Mouse (Mus musculus) central nervous system, embryonic 18 days (tissue): ENCODE data around the gene Hist1h2bl. TPM values are rescaled to one million over a fixed set of nuclear protein-coding genes. Genes with fewer than 3 reads are reported as not detected.

Experiments
- polyA plus RNA-seq: library from polyadenylated mRNA; depleted of rRNA; stranded (reverse); fragments of >200 nt; gene quantifications from 2 replicates; pipeline ENCODE4 v1.2.3, GENCODE M21; 2012; rRNA removed

The Hist1h2bl gene
- polyA plus RNA-seq, result 1.0 and 1.4 TPM in 2 replicates

DNA sequence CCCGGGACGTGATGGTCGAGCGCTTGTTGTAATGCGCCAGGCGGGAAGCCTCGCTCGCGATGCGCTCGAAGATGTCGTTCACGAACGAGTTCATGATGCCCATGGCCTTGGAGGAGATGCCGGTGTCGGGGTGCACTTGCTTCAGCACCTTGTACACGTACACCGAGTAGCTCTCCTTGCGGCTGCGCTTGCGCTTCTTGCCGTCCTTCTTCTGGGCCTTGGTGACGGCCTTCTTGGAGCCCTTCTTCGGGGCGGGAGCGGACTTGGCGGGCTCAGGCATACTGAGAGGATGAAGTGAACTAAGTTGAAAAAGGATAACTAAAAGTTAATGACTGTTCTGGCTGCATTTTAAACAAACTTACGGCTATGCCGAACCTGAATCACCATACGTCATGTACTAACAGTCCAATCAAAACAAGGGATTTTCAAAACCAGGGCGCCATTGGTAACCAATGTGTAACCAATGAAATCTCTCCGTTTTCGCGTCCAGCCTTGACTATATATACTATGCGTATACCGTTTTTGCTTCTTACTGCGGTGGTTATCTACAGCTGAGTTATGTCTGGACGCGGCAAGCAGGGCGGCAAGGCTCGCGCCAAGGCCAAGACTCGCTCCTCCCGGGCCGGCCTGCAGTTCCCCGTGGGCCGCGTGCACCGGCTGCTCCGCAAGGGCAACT, at the start of gene Hist1h2bl, which contains the start of gene Hist1h2ai:
Gene Hist1h2bl, minus strand, starts transcription at position 280 of the 676 bp plus-strand sequence.
Gene Hist1h2ai, plus strand, starts transcription at position 559 of the 676 bp plus-strand sequence.

DNA sequence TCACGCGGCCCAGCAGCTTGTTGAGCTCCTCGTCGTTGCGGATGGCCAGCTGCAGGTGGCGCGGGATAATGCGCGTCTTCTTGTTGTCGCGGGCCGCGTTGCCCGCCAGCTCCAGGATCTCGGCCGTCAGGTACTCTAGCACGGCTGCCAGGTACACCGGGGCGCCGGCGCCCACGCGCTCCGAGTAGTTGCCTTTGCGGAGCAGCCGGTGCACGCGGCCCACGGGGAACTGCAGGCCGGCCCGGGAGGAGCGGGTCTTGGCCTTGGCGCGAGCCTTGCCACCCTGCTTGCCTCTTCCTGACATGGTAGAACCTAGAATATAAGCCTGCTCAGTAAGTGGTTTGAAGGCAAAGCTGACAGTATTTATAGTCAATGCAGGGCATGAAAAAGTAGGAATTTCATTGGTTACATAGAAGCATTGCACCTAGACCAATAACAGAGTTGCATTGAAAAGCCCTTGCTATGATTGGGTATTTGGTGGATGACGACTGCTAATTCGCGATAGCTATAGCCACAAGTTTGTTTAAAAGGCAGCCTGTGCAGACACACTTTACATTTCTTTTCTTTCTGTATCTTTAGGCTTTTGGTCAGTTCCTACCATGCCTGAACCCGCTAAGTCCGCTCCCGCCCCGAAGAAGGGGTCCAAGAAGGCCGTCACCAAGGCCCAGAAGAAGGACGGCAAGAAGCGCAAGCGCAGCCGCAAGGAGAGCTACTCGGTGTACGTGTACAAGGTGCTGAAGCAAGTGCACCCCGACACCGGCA, 37.8 kb upstream of the Hist1h2bl start, which contains the start of the genes Hist1h2ak and Hist1h2bn:
Gene Hist1h2ak, minus strand, starts transcription at position 304 of the 762 bp plus-strand sequence.
Gene Hist1h2bn, plus strand, starts transcription at position 600 of the 762 bp plus-strand sequence.

DNA sequence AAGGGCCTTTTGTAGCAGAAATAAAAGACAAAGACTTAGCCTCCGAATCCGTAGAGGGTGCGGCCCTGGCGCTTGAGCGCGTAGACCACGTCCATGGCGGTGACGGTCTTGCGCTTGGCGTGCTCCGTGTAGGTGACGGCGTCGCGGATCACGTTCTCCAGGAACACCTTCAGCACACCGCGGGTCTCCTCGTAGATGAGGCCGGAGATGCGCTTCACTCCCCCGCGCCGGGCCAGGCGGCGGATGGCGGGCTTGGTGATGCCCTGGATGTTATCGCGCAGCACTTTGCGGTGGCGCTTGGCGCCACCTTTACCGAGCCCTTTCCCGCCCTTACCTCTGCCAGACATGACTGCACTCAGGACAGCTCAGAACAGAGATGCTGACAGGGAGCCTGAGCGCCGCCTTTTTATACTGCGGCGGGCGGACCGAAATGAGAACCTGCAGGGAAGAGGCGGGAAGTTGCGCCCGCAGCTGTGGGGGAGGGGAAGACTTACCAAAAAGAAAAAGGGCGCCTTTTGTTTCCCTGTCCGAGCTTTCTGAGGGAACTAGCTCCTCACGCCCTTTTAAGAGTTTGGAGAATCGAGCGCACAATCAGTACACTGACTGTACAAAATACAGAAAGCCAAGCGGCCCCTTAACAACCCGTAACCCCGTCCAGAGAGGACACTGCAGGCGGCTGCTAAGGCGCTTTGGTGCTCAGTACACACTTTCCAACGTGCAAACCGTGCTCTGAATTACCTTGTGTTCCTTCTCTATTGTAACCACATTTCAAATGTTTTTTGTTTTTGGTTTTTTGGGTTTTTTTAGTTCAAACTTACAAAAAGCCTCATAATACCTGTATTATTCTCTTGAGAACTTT, 34.4 kb upstream of the Hist1h2bl start, which contains the start of gene Hist1h4k:
Gene Hist1h4k, minus strand, starts transcription at position 347 of the 859 bp plus-strand sequence.

DNA sequence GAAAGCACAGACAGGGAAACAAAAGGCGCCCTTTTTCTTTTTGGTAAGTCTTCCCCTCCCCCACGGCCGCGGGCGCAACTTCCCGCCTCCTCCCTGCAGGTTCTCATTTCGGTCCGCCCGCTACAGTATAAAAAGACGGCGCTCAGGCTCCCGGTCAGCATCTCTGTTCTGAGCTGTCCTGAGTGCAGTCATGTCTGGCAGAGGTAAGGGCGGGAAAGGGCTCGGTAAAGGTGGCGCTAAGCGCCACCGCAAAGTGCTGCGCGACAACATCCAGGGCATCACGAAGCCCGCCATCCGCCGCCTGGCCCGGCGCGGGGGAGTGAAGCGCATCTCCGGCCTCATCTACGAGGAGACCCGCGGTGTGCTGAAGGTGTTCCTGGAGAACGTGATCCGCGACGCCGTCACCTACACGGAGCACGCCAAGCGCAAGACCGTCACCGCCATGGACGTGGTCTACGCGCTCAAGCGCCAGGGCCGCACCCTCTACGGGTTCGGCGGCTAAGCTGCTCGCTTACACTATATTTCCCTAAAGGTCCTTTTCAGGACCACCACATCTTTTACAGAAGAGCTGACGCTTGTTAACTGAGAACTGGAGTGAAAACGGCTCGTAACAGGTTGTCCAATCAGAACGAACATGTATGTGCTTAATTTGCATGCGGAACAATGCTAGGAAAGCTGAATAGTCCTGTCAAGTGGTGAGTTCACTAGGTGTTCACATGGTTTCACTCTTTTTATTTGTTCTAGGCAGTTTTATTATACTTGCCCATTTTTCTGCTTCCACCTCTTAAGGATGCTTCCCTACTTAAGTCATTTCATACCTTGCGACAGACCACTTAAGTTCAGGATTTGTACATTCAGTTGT, 19.2 kb upstream of the Hist1h2bl start, which contains the start of gene Hist1h4j:
Gene Hist1h4j, plus strand, starts transcription at position 159 of the 862 bp plus-strand sequence.

DNA sequence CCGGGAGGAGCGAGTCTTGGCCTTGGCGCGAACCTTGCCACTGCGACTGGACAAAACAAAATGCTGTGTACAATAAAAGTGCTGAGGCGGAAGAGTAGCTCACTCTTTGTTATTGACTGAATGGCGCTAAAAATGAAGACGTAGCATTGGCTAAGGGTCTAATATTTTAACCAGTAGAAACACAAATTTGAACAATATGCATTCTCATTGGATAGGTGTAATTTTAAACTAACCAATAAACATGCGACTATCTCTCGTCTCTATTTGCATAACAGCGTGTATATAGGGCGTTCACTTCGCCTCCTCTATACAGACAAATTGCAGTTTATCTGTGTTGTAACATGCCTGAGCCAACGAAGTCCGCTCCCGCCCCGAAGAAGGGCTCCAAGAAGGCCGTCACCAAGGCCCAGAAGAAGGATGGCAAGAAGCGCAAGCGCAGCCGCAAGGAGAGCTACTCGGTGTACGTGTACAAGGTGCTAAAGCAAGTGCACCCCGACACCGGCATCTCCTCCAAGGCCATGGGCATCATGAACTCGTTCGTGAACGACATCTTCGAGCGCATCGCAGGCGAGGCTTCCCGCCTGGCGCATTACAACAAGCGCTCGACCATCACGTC, 5.9 kb upstream of the Hist1h2bl start, which contains the start of gene Hist1h2bm:
Gene Hist1h2bm, plus strand, starts transcription at position 288 of the 616 bp plus-strand sequence.

DNA sequence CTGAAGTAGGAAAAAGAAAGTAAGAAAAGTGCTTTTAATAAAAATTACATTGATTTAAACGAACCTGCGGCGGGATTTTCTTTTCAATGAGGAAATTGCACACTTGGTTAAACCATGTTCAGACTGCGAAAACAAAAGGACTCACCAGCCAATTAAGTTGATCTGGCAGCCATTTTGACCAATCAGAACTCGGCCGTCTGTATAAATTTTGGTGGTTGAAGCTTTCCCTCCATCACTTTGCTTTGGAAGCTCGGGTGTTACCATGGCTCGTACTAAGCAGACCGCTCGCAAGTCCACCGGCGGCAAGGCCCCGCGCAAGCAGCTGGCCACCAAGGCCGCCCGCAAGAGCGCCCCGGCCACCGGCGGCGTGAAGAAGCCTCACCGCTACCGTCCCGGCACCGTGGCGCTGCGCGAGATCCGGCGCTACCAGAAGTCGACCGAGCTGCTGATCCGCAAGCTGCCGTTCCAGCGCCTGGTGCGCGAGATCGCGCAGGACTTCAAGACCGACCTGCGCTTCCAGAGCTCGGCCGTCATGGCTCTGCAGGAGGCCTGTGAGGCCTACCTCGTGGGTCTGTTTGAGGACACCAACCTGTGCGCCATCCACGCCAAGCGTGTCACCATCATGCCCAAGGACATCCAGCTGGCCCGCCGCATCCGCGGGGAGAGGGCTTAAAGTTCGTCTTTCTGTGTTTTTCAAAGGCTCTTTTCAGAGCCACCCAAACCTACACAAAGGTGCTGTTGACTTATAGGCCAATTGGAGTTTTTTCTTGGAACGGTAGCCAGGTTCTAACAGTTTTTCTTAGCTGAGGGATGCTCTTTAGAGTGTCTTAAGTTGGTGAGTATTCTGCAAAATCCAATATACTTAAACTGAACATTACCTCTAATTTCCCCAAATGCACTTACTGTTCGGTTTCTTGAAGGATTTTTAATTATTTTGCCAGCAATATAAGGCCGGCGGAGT, 1.7 kb upstream of the Hist1h2bl start, which contains the start of gene Hist1h3h:
Gene Hist1h3h, plus strand, starts transcription at position 263 of the 961 bp plus-strand sequence.

DNA sequence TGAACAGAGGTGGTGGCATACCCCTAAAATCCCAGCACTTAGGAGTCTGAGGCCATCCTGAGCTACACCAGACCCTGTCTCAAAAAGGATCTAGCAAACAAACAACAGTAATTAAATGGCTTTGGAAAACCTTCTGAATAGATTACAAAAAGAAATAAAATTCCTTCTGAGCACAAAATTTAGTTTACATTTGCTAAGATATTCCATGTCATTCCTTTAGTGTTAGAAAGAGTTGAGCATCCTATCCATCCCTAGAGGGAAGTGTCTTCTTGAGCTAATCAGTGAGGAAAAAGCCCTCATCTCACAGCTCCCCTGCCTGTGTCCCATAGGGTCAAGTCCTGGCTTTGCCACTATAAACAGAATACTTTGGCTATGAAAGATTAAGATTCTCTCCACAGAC, 18.1 kb downstream of the Hist1h2bl start, which contains the start of gene Olfr1359:
Gene Olfr1359, plus strand, starts transcription at position 301 of the 400 bp plus-strand sequence.

DNA sequence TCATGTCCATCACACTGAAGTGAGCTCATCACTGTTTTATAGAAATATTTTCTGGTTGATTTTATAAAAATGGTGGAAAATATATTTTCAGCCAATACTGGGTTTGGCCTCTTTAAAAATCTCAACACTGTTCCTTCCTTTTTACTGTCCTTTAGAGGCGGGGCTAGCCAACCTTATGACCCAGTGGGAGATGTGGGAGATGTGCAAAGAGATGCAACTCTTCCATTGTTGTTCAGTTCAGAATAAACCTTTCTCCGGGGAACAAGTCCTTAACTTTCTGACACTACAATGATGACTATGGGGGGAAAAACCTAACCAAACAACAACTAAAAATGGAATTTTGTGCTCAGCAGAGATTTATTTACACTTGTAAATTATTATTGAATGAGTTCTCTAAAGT, 38.6 kb downstream of the Hist1h2bl start, which contains the start of gene Olfr1360:
Gene Olfr1360, minus strand, starts transcription at position 101 of the 400 bp plus-strand sequence.

Other genes starting within 250 kb of the Hist1h2bl start
- gene Nkapl, start 247.6 kb downstream of the Hist1h2bl start, polyA plus RNA-seq, result 0.78 and 0.91 TPM in 2 replicates
- gene Zkscan4, start 237.2 kb downstream of the Hist1h2bl start, polyA plus RNA-seq, result 6.5 and 7.1 TPM in 2 replicates
- not detected in 2 replicates for gene Gm10065, start 236.7 kb downstream of the Hist1h2bl start, polyA plus RNA-seq
- gene AK157302, start 220.9 kb downstream of the Hist1h2bl start, polyA plus RNA-seq, result 0.43 and 0.57 TPM in 2 replicates
- 3.5 and 11.8 TPM in 2 replicates for gene Gm11273, start 214.7 kb downstream of the Hist1h2bl start, polyA plus RNA-seq
- gene Zkscan8, start 185.0 kb downstream of the Hist1h2bl start, polyA plus RNA-seq, result 7.2 and 7.3 TPM in 2 replicates
- not detected in 2 replicates for gene Olfr1366, start 173.3 kb downstream of the Hist1h2bl start, polyA plus RNA-seq
- not detected in 2 replicates for gene Olfr1535, start 156.2 kb downstream of the Hist1h2bl start, polyA plus RNA-seq
- gene Olfr1364, start 134.4 kb downstream of the Hist1h2bl start, polyA plus RNA-seq, result not detected in 2 replicates
- gene Olfr1362, start 102.1 kb downstream of the Hist1h2bl start, polyA plus RNA-seq, result not detected in 2 replicates
- gene Olfr11, start 73.6 kb downstream of the Hist1h2bl start, polyA plus RNA-seq, result not detected in 2 replicates
- gene Olfr1361, start 52.8 kb downstream of the Hist1h2bl start, polyA plus RNA-seq, result not detected in 2 replicates
- not detected in 2 replicates for gene Olfr1360, start 38.7 kb downstream of the Hist1h2bl start, polyA plus RNA-seq
- gene Olfr1359, start 18.0 kb downstream of the Hist1h2bl start, polyA plus RNA-seq, result not detected in 2 replicates
- 3.4 and 7.2 TPM in 2 replicates for gene Hist1h2ai, start 279 bp upstream of the Hist1h2bl start, polyA plus RNA-seq
- 7.7 and 8.9 TPM in 2 replicates for gene Hist1h3h, start 1.5 kb upstream of the Hist1h2bl start, polyA plus RNA-seq
- 2.3 and 3.4 TPM in 2 replicates for gene Hist1h2bm, start 5.9 kb upstream of the Hist1h2bl start, polyA plus RNA-seq
- 4.5 TPM in 2 replicates for gene Hist1h4j, start 18.9 kb upstream of the Hist1h2bl start, polyA plus RNA-seq
- 5.4 and 10.0 TPM in 2 replicates for gene Hist1h4k, start 34.4 kb upstream of the Hist1h2bl start, polyA plus RNA-seq
- gene Hist1h2ak, start 37.7 kb upstream of the Hist1h2bl start, polyA plus RNA-seq, result 4.8 and 5.9 TPM in 2 replicates
- 1.6 and 3.0 TPM in 2 replicates for gene Hist1h2bn, start 38.0 kb upstream of the Hist1h2bl start, polyA plus RNA-seq
- gene Hist1h1b, start 64.5 kb upstream of the Hist1h2bl start, polyA plus RNA-seq, result 0.70 and 1.2 TPM in 2 replicates
- gene Hist1h3i, start 67.2 kb upstream of the Hist1h2bl start, polyA plus RNA-seq, result 6.0 and 8.7 TPM in 2 replicates
- 1.2 and 1.3 TPM in 2 replicates for gene Hist1h2an, start 71.1 kb upstream of the Hist1h2bl start, polyA plus RNA-seq
- 0.28 and 0.64 TPM in 2 replicates for gene Hist1h2bp, start 71.3 kb upstream of the Hist1h2bl start, polyA plus RNA-seq
- 1.2 and 3.8 TPM in 2 replicates for gene Hist1h2bq, start 94.1 kb upstream of the Hist1h2bl start, polyA plus RNA-seq
- not detected in 2 replicates for gene Hist1h2ao, start 94.3 kb upstream of the Hist1h2bl start, polyA plus RNA-seq
- gene Hist1h4m, start 95.6 kb upstream of the Hist1h2bl start, polyA plus RNA-seq, result not detected in 2 replicates
- gene Hist1h4n, start 116.1 kb upstream of the Hist1h2bl start, polyA plus RNA-seq, result 7.9 and 9.3 TPM in 2 replicates
- 8.6 and 10.7 TPM in 2 replicates for gene Hist1h2ap, start 117.4 kb upstream of the Hist1h2bl start, polyA plus RNA-seq
- gene Hist1h2br, start 117.6 kb upstream of the Hist1h2bl start, polyA plus RNA-seq, result 1.7 and 2.6 TPM in 2 replicates
- 12.3 and 13.4 TPM in 2 replicates for gene Zfp184, start 229.0 kb upstream of the Hist1h2bl start, polyA plus RNA-seq